Comparison of ENCODE assay signal across 9 mouse cellular contexts in genomic region chr14:20803606-20803938, GRCm38 (mm10). TPM values are rescaled to one million over a fixed set of nuclear protein-coding genes. Genes with fewer than 3 reads are reported as not detected.
A peak's percentile ranks its signal among the peaks of the same experiment; 100 is the strongest.
DNase-seq lines count a peak whose midpoint lies in the region; ATAC-seq and TF ChIP-seq lines count a peak whose summit lies in the region.
"Had no signal": no experiment of that assay in that cellular context is flagged by ENCODE, and none has a peak within 500 bp of the region (broad histone marks: within the 10 kb centered on the region; RNA-seq: fewer than 3 reads in every experiment).

No protein-coding gene starts in this region.

- no peak for TF ChIP-seq POLR2A in cortical plate, adult 2 months (IDR thresholded peaks at IDR 0.05; ENCODE audit: extremely low read depth, insufficient read depth, low read length)

- DNase-seq in 3T3-L1 (ENCODE audit: low read depth, low spot score) (peak; percentile 90), ZHBTc4 (ENCODE audit: low read depth, low spot score) (peak; percentile 84), liver (peak; percentile 66)
- DNase-seq in midbrain, postnatal 0 days (ENCODE audit: low spot score) = peak; percentile 84
- DNase-seq in spleen, postnatal 14 days (ENCODE audit: low spot score in 2 of 2) = peak; percentile 43 to 71

- peak; percentile 97 for TF ChIP-seq CTCF in cortical plate, adult 2 months (IDR thresholded peaks at IDR 0.05; ENCODE audit: extremely low read depth, insufficient read depth, low read length)
- peak; percentile 97 for TF ChIP-seq CTCF in intestine, postnatal 0 days (IDR thresholded peaks at IDR 0.05; ENCODE audit: low read depth)
- peak; percentile 91 for TF ChIP-seq CTCF in midbrain, postnatal 0 days (IDR thresholded peaks at IDR 0.05)

- H3K4me3 ChIP-seq in cortical plate, adult 2 months (ENCODE audit: insufficient read depth, low read length) = no peak overlapping the region
- no peak overlapping the region for H3K4me3 ChIP-seq in intestine, postnatal 0 days (ENCODE audit: low read depth, low read length)
- no peak overlapping the region for H3K4me3 ChIP-seq in midbrain, postnatal 0 days (ENCODE audit: low read depth, low read length)
- H3K4me3 ChIP-seq: embryonic facial prominence, embryonic 13.5 days had no signal

- H3K4me1 ChIP-seq in cortical plate, adult 2 months (ENCODE audit: control insufficient read depth, insufficient read depth, low read length) = peaks cover 1% of the 10 kb centered on the region; the same call in 1 of the 2 replicates
- H3K4me1 ChIP-seq in intestine, postnatal 0 days (replicated peaks; ENCODE audit: control insufficient read depth, insufficient read depth, low read length) = no peaks in the 10 kb centered on the region; the same call in 1 of the 2 replicates
- no peaks in the 10 kb centered on the region for H3K4me1 ChIP-seq in midbrain, postnatal 0 days (ENCODE audit: insufficient read depth, low read length)

- no peak overlapping the region for H3K27ac ChIP-seq in cortical plate, adult 2 months (ENCODE audit: insufficient read depth, low read length)
- H3K27ac ChIP-seq in intestine, postnatal 0 days (ENCODE audit: low read depth, low read length) = no peak overlapping the region
- H3K27ac ChIP-seq in midbrain, postnatal 0 days (ENCODE audit: low read depth, low read length) = no peak overlapping the region

- no peaks in the 10 kb centered on the region for H3K36me3 ChIP-seq in intestine, postnatal 0 days (ENCODE audit: control insufficient read depth, insufficient read depth)
- no peaks in the 10 kb centered on the region for H3K36me3 ChIP-seq in midbrain, postnatal 0 days (ENCODE audit: insufficient read depth, low read length)
- H3K36me3 ChIP-seq: embryonic facial prominence, embryonic 13.5 days had no signal

- H3K9ac ChIP-seq in intestine, postnatal 0 days (ENCODE audit: low read depth, low read length) = no peak overlapping the region
- no peak overlapping the region for H3K9ac ChIP-seq in midbrain, postnatal 0 days (replicated peaks; ENCODE audit: low read length, poor library complexity, severe bottlenecking)
- H3K9ac ChIP-seq: embryonic facial prominence, embryonic 13.5 days had no signal

- H3K4me2 ChIP-seq in intestine, postnatal 0 days (replicated peaks; ENCODE audit: low read depth) = no peak overlapping the region
- no peak overlapping the region for H3K4me2 ChIP-seq in midbrain, postnatal 0 days (ENCODE audit: low read depth, low read length, poor library complexity, severe bottlenecking)
- H3K4me2 ChIP-seq: embryonic facial prominence, embryonic 13.5 days had no signal

- H3K9me3 ChIP-seq in intestine, postnatal 0 days (ENCODE audit: control insufficient read depth) = no peaks in the 10 kb centered on the region
- no peaks in the 10 kb centered on the region for H3K9me3 ChIP-seq in midbrain, postnatal 0 days (ENCODE audit: low read length)
- H3K9me3 ChIP-seq: embryonic facial prominence, embryonic 13.5 days had no signal

- ATAC-seq in granulocyte monocyte progenitor cell, adult 5-6 weeks (replicated peaks; ENCODE audit: poor library complexity, severe bottlenecking) = peak; percentile 84
- ATAC-seq in intestine, postnatal 0 days = peak; percentile 77
- peak; percentile 47; the same call in 1 of the 2 replicates for ATAC-seq in midbrain, postnatal 0 days (ENCODE audit: low FRiP score)

- no peaks in the 10 kb centered on the region for H3K27me3 ChIP-seq in intestine, postnatal 0 days (replicated peaks; ENCODE audit: control insufficient read depth, insufficient read depth, low read length)
- H3K27me3 ChIP-seq in midbrain, postnatal 0 days (ENCODE audit: insufficient read depth, low read length) = no peaks in the 10 kb centered on the region
- H3K27me3 ChIP-seq: embryonic facial prominence, embryonic 13.5 days had no signal

- WGBS in intestine, postnatal 0 days = 8% methylated on average over 7 of the region's 7 CpGs
- WGBS in midbrain, postnatal 0 days = 4% methylated on average over 7 of the region's 7 CpGs

RNA-seq across cellular contexts. Expression of gene Camk2g, which starts 9.7 kb away (rescaled TPM):
- 287 and 303 TPM in 2 replicates for polyA plus RNA-seq in cortical plate, adult 2 months (2012; rRNA removed)
- total RNA-seq in granulocyte monocyte progenitor cell, adult 5-6 weeks (2014; fragmentation: Nextera tagmentation) = 28.0 and 35.2 TPM in 2 replicates
- 50.3 and 65.9 TPM in 2 replicates for total RNA-seq in granulocyte monocyte progenitor cell, adult 5-6 weeks (2017)
- polyA plus RNA-seq in intestine, postnatal 0 days (2015; fragmentation: Nextera tagmentation; extraction: Ambion mirVana) = 27.6 and 37.7 TPM in 2 replicates
- total RNA-seq in midbrain, postnatal 0 days (2014; rRNA removed) = 239 and 267 TPM in 2 replicates
- 261 and 284 TPM in 2 replicates for polyA plus RNA-seq in midbrain, postnatal 0 days (2015; fragmentation: Nextera tagmentation; extraction: Ambion mirVana)

RNA-seq across cellular contexts. Expression of gene Plau, which starts 32.9 kb away (rescaled TPM):
- 4.2 and 5.2 TPM in 2 replicates for polyA plus RNA-seq in cortical plate, adult 2 months (2012; rRNA removed)
- 2.9 and 4.2 TPM in 2 replicates for total RNA-seq in granulocyte monocyte progenitor cell, adult 5-6 weeks (2014; fragmentation: Nextera tagmentation)
- total RNA-seq in granulocyte monocyte progenitor cell, adult 5-6 weeks (2017) = 7.5 and 9.1 TPM in 2 replicates
- 2.7 and 3.8 TPM in 2 replicates for polyA plus RNA-seq in intestine, postnatal 0 days (2015; fragmentation: Nextera tagmentation; extraction: Ambion mirVana)
- total RNA-seq in midbrain, postnatal 0 days (2014; rRNA removed) = 0.93 and 2.1 TPM in 2 replicates
- 0.27 and 0.44 TPM in 2 replicates for polyA plus RNA-seq in midbrain, postnatal 0 days (2015; fragmentation: Nextera tagmentation; extraction: Ambion mirVana)
